Mouse (Mus musculus): ENCODE data around the gene Coq10a. TPM values are rescaled to one million over a fixed set of nuclear protein-coding genes. Genes with fewer than 3 reads are reported as not detected.

Coq10a gene
- total RNA-seq, 1 experiment = 8.2 TPM

DNA sequence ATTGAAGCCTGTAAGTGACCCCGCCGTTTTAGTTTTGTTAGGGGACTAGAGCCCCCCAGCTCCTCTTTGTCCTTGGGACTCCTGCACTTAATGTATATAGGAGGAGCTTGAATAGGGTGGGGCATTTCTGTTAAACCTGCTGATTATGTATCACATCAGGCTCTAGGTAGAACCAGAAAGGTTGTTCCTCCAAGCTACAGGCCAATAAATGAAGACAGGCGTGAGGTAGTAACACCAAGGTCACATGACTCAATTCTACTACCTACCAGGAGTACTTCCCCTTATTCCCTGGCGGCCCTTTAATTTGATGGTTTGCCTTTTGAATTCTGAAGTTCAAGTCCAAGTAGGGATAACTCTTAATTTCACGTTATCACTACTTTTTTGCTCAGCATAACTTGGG lies 30.4 kb downstream of the Coq10a start:
- no peak for TF ChIP-seq ZNF384 (IDR thresholded peaks at IDR 0.05; ENCODE audit: low read depth, low read length)
- Histone ChIP-seq H3K4me3 (ENCODE audit: insufficient read depth in 1 of 2, low read depth in 1 of 2, low read length in 2 of 2, poor library complexity in 1 of 2, severe bottlenecking in 1 of 2) (peak overlapping the region; percentile 100), H3K27ac (ENCODE audit: insufficient read depth, low read depth, low read length, poor library complexity, severe bottlenecking) (peak overlapping the region; percentile 92; the same call in 1 of the 2 replicates), H3K9me3 (ENCODE audit: control insufficient read depth, insufficient read depth, low read depth, low read length) (no peaks in the 10 kb centered on the region), H3K9ac (ENCODE audit: insufficient read depth, low read depth, low read length, poor library complexity, severe bottlenecking) (peak overlapping the region; percentile 99), H3K4me1 (ENCODE audit: control insufficient read depth in 2 of 2, insufficient read depth in 2 of 2, low read length in 2 of 2, poor library complexity in 1 of 2) (peaks cover 2 to 4% of the 10 kb centered on the region in 2 experiments; a peak in 1 of 4 replicates), H3K36me3 (ENCODE audit: control insufficient read depth, insufficient read depth, low read length, poor library complexity, severe bottlenecking) (peaks cover 4% of the 10 kb centered on the region; the same call in 1 of the 2 replicates)
- in situ Hi-C loops (cut with MboI; ENCODE audit: low sequenced_read_pairs in 2 of 2, unreplicated experiment in 2 of 2) = no loop called here
- DNase-seq (ENCODE audit: low read depth, low spot score) = no peak

GRCm38 (mm10) chr10:128337306-128338181 lies 31.3 kb downstream of the Coq10a start, which contains the start of gene Cs:
Gene Cs (plus strand): TSS chr10:128337734.
- Histone ChIP-seq H3K36me3 (ENCODE audit: control insufficient read depth, insufficient read depth, low read length, poor library complexity, severe bottlenecking) (peaks cover 4% of the 10 kb centered on the region; the same call in 1 of the 2 replicates), H3K9ac (ENCODE audit: insufficient read depth, low read depth, low read length, poor library complexity, severe bottlenecking) (peak within 1 kb of the TSS; percentile 99), H3K4me3 (ENCODE audit: insufficient read depth in 1 of 2, low read depth in 1 of 2, low read length in 2 of 2, poor library complexity in 1 of 2, severe bottlenecking in 1 of 2) (peak within 1 kb of the TSS; percentile 100), H3K27ac (ENCODE audit: insufficient read depth, low read depth, low read length, poor library complexity, severe bottlenecking) (peak within 1 kb of the TSS; percentile 92), H3K9me3 (ENCODE audit: control insufficient read depth, insufficient read depth, low read depth, low read length) (no peaks in the 10 kb centered on the region), H3K4me1 (ENCODE audit: control insufficient read depth in 2 of 2, insufficient read depth in 2 of 2, low read length in 2 of 2, poor library complexity in 1 of 2) (peaks cover 2 to 4% of the 10 kb centered on the region in 2 experiments; a peak in 1 of 4 replicates)
- DNase-seq (ENCODE audit: low read depth, low spot score) = peak; percentile 96
- TF ChIP-seq HCFC1 (IDR thresholded peaks at IDR 0.05; ENCODE audit: borderline replicate concordance, insufficient read depth, low read length) (no peak), MAFK (IDR thresholded peaks at IDR 0.05; ENCODE audit: insufficient read depth, low read depth, low read length) (no peak), ZNF384 (IDR thresholded peaks at IDR 0.05; ENCODE audit: low read depth, low read length) (no peak), ZC3H11A (IDR thresholded peaks at IDR 0.05; ENCODE audit: borderline replicate concordance, low read depth, low read length) (no peak), CHD2 (IDR thresholded peaks at IDR 0.05; ENCODE audit: low read depth, low read length) (peak; percentile 42; the same call in 1 of the 2 replicates)
- in situ Hi-C loops (cut with MboI; ENCODE audit: low sequenced_read_pairs in 2 of 2, unreplicated experiment in 2 of 2) = no loop called here

GRCm38 (mm10) chr10:128336597-128336996 lies 32.2 kb downstream of the Coq10a start:
- Histone ChIP-seq H3K9ac (ENCODE audit: insufficient read depth, low read depth, low read length, poor library complexity, severe bottlenecking) (no peak overlapping the region), H3K4me1 (ENCODE audit: control insufficient read depth in 2 of 2, insufficient read depth in 2 of 2, low read length in 2 of 2, poor library complexity in 1 of 2) (peaks cover 2 to 4% of the 10 kb centered on the region in 2 experiments; a peak in 1 of 4 replicates), H3K36me3 (ENCODE audit: control insufficient read depth, insufficient read depth, low read length, poor library complexity, severe bottlenecking) (peaks cover 4% of the 10 kb centered on the region; the same call in 1 of the 2 replicates), H3K9me3 (ENCODE audit: control insufficient read depth, insufficient read depth, low read depth, low read length) (no peaks in the 10 kb centered on the region), H3K27ac (ENCODE audit: insufficient read depth, low read depth, low read length, poor library complexity, severe bottlenecking) (no peak overlapping the region), H3K4me3 (ENCODE audit: insufficient read depth in 1 of 2, low read depth in 1 of 2, low read length in 2 of 2, poor library complexity in 1 of 2, severe bottlenecking in 1 of 2) (no peak overlapping the region; a peak in 1 of 4 replicates)
- no peak for DNase-seq (ENCODE audit: low read depth, low spot score)
- no peak for TF ChIP-seq MAFK (IDR thresholded peaks at IDR 0.05; ENCODE audit: insufficient read depth, low read depth, low read length)
- no peak for TF ChIP-seq CHD2 (IDR thresholded peaks at IDR 0.05; ENCODE audit: low read depth, low read length)
- no peak for TF ChIP-seq ZNF384 (IDR thresholded peaks at IDR 0.05; ENCODE audit: low read depth, low read length)
- no peak for TF ChIP-seq HCFC1 (IDR thresholded peaks at IDR 0.05; ENCODE audit: borderline replicate concordance, insufficient read depth, low read length)
- TF ChIP-seq ZC3H11A (IDR thresholded peaks at IDR 0.05; ENCODE audit: borderline replicate concordance, low read depth, low read length) = no peak
- in situ Hi-C loops (cut with MboI; ENCODE audit: low sequenced_read_pairs in 2 of 2, unreplicated experiment in 2 of 2) = no loop called here

DNA sequence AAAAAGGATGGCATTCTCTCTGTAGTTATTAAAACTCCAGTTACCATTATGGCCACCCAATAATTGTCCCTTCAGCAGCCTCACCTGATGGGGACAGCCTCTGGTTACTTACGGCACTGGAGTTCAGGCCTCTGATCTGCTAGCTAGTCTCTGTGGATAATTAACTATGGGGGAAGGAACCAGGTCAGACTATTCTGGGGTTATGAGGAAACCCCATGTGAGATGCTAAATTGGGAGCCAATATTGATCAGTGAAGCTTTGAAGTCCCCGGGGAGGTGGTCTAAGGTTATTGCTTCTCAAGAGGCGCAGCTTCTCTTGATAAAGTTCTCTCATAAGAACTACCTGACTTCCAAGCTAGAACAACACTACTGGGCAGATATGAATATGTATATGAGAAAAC lies 32.6 kb downstream of the Coq10a start:
- no peak overlapping the region for H3K4me3 ChIP-seq (ENCODE audit: insufficient read depth in 1 of 2, low read depth in 1 of 2, low read length in 2 of 2, poor library complexity in 1 of 2, severe bottlenecking in 1 of 2)

More for the DNA sequence above, 32.6 kb downstream of the Coq10a start:
- Histone ChIP-seq H3K9ac (ENCODE audit: insufficient read depth, low read depth, low read length, poor library complexity, severe bottlenecking) (no peak overlapping the region), H3K4me1 (ENCODE audit: control insufficient read depth in 2 of 2, insufficient read depth in 2 of 2, low read length in 2 of 2, poor library complexity in 1 of 2) (peaks cover 2 to 4% of the 10 kb centered on the region in 2 experiments; a peak in 1 of 4 replicates), H3K9me3 (ENCODE audit: control insufficient read depth, insufficient read depth, low read depth, low read length) (no peaks in the 10 kb centered on the region), H3K36me3 (ENCODE audit: control insufficient read depth, insufficient read depth, low read length, poor library complexity, severe bottlenecking) (peaks cover 2% of the 10 kb centered on the region; the same call in 1 of the 2 replicates), H3K27ac (ENCODE audit: insufficient read depth, low read depth, low read length, poor library complexity, severe bottlenecking) (no peak overlapping the region)
- DNase-seq (ENCODE audit: low read depth, low spot score) = no peak
- in situ Hi-C loops (cut with MboI; ENCODE audit: low sequenced_read_pairs in 2 of 2, unreplicated experiment in 2 of 2) = no loop called here
- TF ChIP-seq HCFC1 (IDR thresholded peaks at IDR 0.05; ENCODE audit: borderline replicate concordance, insufficient read depth, low read length) (no peak), CHD2 (IDR thresholded peaks at IDR 0.05; ENCODE audit: low read depth, low read length) (no peak), MAFK (IDR thresholded peaks at IDR 0.05; ENCODE audit: insufficient read depth, low read depth, low read length) (no peak), ZNF384 (IDR thresholded peaks at IDR 0.05; ENCODE audit: low read depth, low read length) (no peak), ZC3H11A (IDR thresholded peaks at IDR 0.05; ENCODE audit: borderline replicate concordance, low read depth, low read length) (no peak)
